Mouse (Mus musculus): ENCODE data around the gene Adgrd1.

DNA sequence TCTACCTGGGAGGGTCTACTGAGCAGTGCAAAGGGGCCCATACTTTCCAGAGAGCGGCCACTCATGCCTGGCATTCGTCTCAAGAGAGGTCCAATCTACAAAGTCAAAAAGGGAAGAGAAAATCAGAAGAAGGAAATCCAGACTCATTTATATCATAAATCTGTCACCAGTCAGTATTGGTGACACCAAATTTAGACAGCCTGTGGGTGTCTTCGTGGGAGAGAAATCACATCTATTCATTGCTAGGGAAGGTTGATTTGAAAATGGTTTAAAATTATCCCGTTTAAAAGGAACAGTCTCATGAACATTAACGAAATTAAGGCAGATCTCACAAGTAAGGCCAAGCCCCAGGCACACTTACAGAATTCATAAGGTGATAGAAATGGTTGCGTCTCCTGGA lies 76.0 kb downstream of the Adgrd1 start:
- no peak for TF ChIP-seq POLR2A (IDR thresholded peaks at IDR 0.05; ENCODE audit: control insufficient read depth, extremely low read depth, insufficient read depth, low read length, poor library complexity)
- TF ChIP-seq CTCF (IDR thresholded peaks at IDR 0.05; ENCODE audit: borderline replicate concordance, control insufficient read depth, extremely low read depth, insufficient read depth, low read length, poor library complexity): no peak
